Mouse (Mus musculus): ENCODE results near the gene Ap4b1.
"Not testable (repeated sequence)": the region's sequence is repeated elsewhere in the genome, so short reads cannot be mapped to it uniquely, and the experiment has no call there.

The Ap4b1 gene

DNA sequence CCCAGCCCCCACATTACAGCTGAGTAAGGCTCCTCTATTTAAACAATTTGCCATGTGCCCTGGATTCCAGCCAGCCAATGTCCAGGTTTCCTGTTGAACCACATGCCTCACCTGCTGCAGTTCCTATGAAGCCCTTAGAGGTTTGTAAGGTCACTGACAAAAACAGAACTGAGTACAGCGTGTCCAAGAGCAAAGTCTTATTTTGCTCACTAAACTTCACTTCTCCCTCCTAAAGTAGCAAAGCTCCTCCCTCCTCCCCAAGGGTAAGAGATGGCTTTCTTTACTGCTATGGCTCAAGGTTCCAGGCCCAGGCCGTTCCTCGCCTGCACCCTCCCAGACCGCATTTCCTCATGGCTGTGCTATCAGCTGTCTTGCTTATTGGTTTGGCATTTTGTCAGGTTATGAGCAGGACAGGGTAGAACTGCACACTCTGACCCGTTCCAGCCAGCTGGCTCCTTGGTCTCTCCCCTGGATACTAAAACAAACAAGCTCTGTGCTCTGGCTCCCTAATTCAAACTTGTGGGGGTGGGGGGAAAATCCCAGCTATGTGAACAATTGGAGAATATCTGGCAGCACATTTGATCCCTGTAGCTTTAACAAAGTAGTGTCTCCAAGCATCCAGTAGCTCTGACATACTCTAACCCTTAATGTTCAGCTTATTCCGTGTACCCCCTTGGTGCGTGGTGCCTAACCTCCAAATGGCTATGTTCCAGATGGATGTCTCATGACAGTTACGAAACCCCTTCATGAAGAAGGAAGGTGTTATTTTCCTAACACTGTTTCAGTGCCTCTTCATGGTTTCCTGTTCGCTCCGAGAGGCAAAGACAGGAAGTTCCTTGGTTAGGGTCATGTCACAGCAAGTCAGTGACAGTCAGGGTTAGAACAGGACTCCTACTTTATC, 7.4 kb upstream of the Ap4b1 start:
- peak; percentile 76 for DNase-seq (ENCODE audit: low spot score)

DNA sequence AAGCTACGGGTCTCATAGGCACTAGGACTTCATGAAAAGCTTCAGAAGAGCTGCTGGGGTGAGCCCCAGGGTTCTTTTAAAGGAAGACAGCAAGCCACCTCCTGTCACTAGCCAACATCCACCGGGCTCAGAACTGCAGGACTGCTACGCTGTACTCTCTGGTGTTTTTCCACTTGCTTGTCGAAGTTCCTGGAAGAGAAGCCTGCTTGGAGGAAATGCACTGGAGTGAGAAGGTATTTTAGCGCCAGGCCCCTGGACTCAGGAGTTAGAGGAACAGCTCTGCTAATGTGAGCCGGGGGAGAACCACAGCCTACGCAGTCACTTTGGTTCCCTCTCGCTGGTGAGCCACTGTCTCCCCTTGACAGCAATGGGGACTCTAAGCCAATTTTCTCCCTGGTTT, 6.5 kb upstream of the Ap4b1 start:
- no peak for DNase-seq (ENCODE audit: low spot score)

GRCm38 (mm10) chr3:103805671-103806070, 3.6 kb upstream of the Ap4b1 start:
- no peak for DNase-seq (ENCODE audit: low spot score)

- DNase-seq (ENCODE audit: low spot score): no peak
These were observed 455 bp downstream of the Ap4b1 start for GRCm38 (mm10) chr3:103809799-103810150.

DNA sequence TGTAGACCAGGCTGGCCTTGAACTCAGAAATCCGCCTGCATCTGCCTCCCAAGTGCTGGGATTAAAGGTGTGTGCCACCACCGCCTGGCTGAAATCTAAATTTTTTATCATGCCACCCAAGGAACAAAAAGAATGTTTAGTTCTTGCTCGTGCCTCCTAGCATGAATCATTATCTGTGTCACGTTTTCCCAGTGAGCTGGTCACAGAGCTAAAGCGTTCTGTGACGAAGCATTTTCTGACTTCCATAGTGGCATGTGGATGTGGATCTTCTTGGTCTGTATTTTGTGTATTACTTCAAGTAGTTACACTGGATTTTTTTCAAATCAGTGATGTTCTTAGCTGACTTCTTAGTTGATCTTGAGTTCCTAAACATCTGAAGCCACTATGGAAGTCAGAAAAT, 1.6 kb downstream of the Ap4b1 start:
- DNase-seq (ENCODE audit: low spot score): no peak

GRCm38 (mm10) chr3:103827548-103827947, 18.2 kb downstream of the Ap4b1 start:
- no peak for DNase-seq (ENCODE audit: low spot score)

DNA sequence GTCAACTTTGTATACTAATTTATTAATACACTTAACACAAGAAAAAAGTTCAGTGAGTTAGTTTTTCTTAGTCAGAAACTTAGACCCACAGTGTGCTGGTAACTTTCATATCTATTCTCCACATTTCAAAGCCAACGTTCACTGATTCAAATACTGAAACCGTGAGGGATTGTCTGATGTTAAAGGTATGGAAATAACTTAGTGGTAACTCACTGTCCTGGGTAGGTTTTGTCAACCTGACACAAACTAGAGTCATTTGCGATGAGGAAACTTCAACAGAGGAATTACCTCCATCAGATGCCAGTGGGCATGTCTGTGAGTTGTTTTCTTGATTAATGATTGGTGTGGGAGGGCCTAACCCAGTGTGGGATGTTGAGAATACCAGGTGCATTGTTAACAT, 19.7 kb downstream of the Ap4b1 start:
- DNase-seq (ENCODE audit: low spot score): no peak

- not testable (repeated sequence) for DNase-seq (ENCODE audit: low spot score)
These were observed 21.4 kb downstream of the Ap4b1 start for GRCm38 (mm10) chr3:103830681-103831080.

DNA sequence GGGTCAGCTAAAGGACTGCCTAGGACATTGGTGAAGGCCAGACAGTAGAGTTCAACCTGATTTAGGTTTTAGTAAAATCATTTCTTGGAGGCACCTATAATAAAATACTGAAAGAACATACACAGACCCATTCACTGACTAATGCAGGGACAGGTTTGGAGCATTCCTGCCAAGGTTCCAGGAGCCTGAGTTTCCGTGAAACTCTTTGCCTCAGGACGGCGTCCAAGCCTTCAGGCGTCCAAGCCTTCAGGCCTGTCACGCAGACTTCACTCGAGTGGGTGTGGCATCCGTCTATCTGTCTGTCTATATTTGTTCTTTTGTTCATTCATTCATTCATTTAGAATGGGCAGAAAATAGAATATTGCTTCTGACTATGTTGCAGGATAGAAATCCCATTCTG, 21.8 kb downstream of the Ap4b1 start:
- DNase-seq (ENCODE audit: low spot score): no peak

DNA sequence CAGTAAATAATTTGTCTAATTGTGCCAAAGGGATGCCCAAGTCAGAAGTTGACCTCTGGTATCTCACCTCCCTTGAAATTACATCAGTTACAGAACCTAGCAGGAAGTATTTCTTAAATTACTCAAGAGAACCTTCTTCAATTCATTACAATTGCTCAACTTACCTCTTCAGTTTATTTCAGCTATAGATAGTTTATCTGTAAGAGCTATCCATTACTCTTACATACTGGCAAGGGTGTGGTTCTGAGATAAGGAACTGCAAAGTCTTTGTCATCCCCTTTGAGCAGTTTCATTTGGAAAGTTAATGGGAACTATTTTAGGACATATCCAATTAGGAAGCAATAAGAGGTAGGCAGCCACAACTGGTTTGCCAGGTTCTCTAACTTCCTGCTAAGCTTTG, 23.1 kb downstream of the Ap4b1 start, which contains the start of gene Bcl2l15:
Gene Bcl2l15, plus strand, starts transcription at position 176 of the 400 bp plus-strand sequence.
- DNase-seq (ENCODE audit: low spot score): no peak

DNA sequence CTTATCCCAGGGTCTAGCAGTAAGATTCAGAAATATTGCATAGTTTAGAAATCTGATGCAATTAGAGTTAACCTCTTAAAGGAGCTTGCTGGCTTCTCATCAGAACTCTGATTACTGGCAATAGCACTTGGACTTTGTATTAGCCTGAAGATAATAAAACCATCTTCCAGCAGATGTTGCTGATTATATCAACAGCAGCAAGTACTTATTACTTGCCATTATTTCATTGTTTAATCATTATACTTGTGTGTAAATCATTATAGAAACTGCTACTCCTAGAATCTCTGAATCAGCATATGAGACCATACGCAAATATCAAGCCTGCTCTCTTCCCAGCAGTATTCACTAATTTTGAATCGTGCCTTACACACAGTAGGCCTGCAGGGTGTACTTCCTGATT, 24.7 kb downstream of the Ap4b1 start:
- DNase-seq (ENCODE audit: low spot score): no peak

DNA sequence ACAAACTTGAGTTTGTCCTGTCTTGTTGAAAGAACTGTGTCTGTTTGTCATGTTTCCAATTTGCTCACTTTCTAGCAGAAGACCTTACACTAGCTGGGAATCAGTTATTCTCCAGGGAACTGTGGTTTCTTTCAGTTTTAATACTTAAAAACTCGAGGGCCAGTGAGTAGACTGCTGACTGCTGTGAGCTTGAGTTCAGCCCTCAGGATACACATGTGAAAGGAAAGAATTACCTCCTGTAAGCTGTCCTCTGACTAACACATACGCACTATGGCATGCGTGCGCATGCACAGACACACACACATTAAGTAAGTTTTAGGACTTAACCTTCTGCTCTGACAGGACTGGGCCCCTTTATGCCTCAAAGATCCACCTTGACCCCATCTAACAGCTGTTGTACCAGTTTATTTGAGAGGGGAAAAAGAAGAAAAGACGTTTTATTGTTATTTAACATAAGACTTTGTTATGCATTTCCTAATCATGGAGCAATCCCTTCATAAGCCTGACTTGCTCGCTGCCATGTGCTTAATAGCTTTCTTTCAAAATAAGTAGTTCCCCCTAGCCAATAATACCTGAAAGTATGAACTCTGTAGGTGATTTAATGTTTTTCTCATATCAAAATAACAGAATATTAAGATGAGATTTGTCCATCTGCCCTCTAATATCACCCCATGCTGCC, 26.1 kb downstream of the Ap4b1 start:
- no peak for DNase-seq (ENCODE audit: low spot score)

- DNase-seq (ENCODE audit: low spot score): no peak
These were observed 26.6 kb downstream of the Ap4b1 start for GRCm38 (mm10) chr3:103835951-103836310.

DNA sequence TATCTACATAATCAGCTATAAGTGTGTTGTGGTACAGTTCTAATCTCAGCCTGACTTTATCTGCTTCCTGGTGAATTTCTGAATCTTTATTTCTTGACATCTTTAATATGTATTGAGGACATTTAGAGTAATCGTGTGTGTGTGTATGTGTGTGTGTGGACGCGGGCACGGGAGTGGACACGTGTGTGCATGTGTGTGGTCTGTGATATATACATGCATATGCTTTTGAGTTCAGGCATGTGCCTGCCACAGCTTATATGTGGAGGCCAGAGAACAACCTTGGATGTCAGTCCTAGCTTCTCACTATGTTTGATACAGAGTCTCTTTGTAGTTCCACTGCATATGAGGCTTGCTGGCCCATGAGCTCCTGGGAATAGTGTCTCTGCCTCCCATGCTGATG, 27.1 kb downstream of the Ap4b1 start:
- no peak for DNase-seq (ENCODE audit: low spot score)

GRCm38 (mm10) chr3:103839711-103840110, 30.4 kb downstream of the Ap4b1 start:
- no peak for DNase-seq (ENCODE audit: low spot score)

GRCm38 (mm10) chr3:103840195-103840594, 30.9 kb downstream of the Ap4b1 start:
- not testable (repeated sequence) for DNase-seq (ENCODE audit: low spot score)

GRCm38 (mm10) chr3:103840946-103841345, 31.6 kb downstream of the Ap4b1 start:
- DNase-seq (ENCODE audit: low spot score): not testable (repeated sequence)

- no peak for DNase-seq (ENCODE audit: low spot score)
These were observed 41.5 kb downstream of the Ap4b1 start for GRCm38 (mm10) chr3:103850644-103851363.

DNA sequence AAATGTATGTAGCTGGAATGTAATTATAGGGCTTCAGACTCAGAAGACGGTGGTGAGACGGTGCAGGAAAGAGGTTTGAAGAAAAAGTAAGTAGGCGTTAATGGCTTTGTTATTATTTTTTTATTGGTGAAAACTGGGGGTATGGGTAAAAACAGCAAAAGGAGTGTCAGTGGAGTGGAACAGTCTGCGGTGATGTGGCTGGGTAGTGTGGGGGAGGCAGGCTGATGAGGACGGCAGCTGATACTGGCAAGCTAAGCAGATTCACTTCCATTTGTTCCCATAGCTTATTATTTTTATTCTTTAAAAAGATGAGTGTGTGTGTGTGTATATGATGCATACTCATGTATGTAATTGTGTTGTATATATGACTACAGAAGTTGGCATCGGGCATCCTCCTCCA, 42.2 kb downstream of the Ap4b1 start:
- DNase-seq (ENCODE audit: low spot score): no peak

DNA sequence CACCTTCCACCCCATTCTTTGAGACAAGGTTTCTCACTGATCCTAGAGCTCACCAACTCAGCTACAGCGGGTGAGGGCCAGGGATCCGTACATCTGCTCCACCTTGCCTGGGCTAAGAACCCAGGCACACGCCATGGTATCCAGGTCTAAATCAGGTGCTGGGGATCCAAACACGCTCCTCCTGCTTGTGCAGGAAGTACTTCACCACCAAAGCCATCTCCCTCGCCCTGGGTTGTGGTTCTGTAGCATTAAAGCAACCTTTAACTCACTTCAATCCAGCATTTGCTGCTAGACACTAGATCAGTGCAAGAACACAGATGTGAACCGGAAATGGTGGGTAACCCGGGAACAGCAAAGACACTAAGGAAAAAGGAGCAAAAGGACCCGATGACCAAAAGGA, 42.6 kb downstream of the Ap4b1 start:
- no peak for DNase-seq (ENCODE audit: low spot score)

GRCm38 (mm10) chr3:103852565-103853299, 43.4 kb downstream of the Ap4b1 start:
- DNase-seq (ENCODE audit: low spot score): peak; percentile 15

GRCm38 (mm10) chr3:103853804-103854203, 44.5 kb downstream of the Ap4b1 start:
- no peak for DNase-seq (ENCODE audit: low spot score)
